Mouse (Mus musculus) cerebellum, adult 18-20 months (tissue): ENCODE results near the gene Ubp1.

Experiments used
- DNase-seq, 2 experiments: peaks; one replicate each; pipeline ENCODE4 v3.0.0; 2021

Gene Ubp1

DNA sequence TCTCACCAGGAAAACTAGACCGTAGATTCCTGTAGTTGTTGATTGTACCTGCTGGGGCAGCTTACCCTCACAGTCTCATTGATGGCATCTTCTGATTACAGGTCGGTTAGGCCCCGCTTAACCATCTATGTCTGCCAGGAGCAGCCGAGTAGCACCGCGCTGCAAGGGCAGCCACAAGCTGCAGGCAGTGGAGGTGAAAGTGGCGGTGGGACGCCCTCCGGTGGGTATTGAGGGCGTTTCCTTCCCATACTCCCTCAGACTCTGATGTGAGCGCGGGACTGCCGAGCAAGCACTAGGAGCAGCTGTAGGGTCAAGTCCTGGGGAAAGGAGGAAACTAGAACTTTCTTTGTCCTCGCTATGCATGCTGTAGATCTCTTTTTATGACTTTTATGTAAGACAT lies 39.3 kb downstream of the Ubp1 start:
- DNase-seq, result no peak

- DNase-seq, result no peak
Measured at GRCm38 (mm10) chr9:113971615-113972014, 40.9 kb downstream of the Ubp1 start.

GRCm38 (mm10) chr9:113973857-113974256 lies 43.1 kb downstream of the Ubp1 start:
- DNase-seq, result no peak

DNA sequence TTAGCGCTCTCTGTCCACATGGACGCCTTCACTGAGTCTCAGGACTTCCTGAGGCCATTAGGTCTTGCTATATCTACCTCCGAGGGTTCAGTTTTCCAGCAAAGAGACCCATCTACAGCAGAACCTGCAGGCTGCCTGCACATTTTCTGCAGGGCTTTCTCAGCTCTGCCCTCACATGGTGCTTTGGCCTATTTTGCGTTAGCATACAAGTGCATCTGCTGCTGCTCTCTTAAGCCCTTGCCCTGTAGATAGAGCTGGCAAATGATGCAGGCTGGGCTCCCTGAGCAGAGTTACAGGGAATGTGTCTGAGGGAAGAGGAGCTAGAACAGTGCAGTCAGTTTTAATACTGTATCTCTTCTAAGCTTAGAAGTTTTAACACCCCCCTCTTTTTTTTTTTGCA lies 44.2 kb downstream of the Ubp1 start:
- DNase-seq, result no peak

DNA sequence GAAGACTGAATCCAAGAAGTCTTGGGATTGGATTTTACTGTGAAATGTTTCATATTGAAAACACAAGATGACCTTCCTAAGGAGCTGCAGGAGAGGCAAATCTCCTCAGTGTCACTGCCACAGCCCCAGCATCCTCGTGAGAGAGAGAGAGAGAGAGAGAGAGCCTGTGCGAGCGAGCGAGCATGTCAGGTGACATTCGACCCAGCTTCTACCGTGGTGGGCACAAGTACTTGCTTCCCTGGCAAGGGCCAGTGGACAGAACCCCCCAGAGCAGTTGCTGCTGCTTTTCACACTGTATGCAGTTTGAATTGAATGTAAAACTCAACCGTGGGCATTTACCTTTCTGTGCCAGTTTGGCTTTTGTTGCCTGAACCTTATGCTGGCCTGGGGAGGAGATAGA lies 44.7 kb downstream of the Ubp1 start:
- DNase-seq, result no peak

DNA sequence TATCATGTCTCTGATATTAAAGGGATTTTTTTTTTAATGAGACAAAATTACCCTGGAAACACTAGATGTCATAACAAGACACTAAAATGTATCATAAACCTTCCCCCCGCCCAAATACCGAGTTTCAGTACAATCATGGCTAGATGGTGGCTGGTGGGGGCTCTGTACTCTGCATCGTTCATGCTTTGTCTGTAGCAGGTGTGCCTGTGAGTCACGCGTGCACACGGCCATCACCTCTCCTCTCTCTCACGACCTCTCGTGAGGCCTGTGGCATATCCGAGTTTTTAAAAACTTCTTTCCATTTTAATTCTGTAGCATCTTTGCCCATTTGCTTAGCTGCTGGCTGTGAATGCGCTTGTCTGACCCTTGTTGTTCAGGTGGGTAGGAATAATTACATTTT lies 45.5 kb downstream of the Ubp1 start:
- DNase-seq, result no peak

- DNase-seq, result no peak
Measured at GRCm38 (mm10) chr9:113977225-113977840, 46.6 kb downstream of the Ubp1 start.

DNA sequence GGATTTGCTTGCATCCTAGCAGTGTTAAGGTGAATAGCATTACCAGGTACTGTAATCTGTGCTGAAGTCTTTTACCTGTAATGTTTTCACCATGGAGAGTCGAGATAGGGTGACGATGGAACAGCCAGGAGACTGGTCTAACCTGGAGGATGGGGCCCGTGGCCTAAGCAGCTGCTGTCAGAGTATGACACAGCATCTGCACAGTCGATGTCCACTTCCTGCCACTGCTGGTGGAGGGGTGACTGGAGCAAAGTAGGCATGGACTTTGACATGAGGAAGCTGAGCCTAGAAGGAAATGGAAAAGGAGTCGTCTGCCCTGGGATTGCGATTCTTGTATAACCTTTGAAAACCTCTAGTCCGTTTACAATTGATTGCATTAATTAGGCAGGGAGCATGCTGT lies 47.9 kb downstream of the Ubp1 start:
- no peak for DNase-seq

- DNase-seq, result peak; percentile 44 to 46
Measured at GRCm38 (mm10) chr9:113979356-113979755, 48.6 kb downstream of the Ubp1 start.

DNA sequence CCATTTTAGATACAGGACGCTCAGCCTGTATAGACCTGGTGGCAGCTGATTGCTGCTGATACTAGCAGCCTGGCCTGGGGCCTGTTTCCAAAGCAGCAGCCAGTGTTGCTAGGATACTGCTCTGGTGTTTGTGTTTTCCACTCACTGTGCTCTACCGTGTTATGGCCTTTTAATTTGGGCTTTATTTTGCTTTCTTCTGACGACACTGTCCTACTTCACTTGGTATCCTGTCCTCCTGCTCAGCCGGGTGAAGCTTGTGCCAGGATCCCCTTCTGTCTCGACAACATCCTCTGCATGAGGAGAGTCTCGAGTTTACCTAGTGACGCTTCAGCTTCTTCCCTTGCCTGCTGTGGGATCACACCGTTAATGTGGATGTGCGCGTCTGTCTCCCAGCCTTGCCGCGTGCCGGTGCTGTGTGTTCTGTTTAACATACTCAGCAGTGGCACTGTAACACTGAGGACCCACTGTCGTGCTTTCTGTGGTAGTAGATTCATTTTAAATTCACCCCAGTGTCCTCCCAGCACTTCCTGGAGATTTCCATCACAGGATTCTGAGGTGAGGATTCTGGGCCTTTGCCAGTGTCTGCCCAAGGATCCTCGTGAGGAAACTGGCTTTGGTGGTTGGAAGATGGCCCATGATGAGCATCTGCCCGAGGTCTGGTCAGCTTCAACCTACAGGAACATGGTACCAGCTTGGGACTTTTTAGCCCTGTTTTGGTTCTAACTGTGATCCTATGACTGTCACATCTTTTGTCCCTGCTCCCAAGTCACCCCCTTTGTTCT lies 50.6 kb downstream of the Ubp1 start:
- peak; percentile 23 to 27 for DNase-seq

- no peak for DNase-seq
Measured at GRCm38 (mm10) chr9:113982451-113982850, 51.7 kb downstream of the Ubp1 start.

GRCm38 (mm10) chr9:113982883-113983670 lies 52.3 kb downstream of the Ubp1 start:
- no peak for DNase-seq

GRCm38 (mm10) chr9:113984946-113985620 lies 54.3 kb downstream of the Ubp1 start:
- no peak for DNase-seq

- DNase-seq, result peak; percentile 82 to 86
Measured at GRCm38 (mm10) chr9:113990547-113991248, 60.0 kb downstream of the Ubp1 start.

GRCm38 (mm10) chr9:113992810-113993209 lies 62.1 kb downstream of the Ubp1 start:
- DNase-seq, result no peak

GRCm38 (mm10) chr9:113998311-113998710 lies 67.6 kb downstream of the Ubp1 start:
- DNase-seq, result no peak

DNA sequence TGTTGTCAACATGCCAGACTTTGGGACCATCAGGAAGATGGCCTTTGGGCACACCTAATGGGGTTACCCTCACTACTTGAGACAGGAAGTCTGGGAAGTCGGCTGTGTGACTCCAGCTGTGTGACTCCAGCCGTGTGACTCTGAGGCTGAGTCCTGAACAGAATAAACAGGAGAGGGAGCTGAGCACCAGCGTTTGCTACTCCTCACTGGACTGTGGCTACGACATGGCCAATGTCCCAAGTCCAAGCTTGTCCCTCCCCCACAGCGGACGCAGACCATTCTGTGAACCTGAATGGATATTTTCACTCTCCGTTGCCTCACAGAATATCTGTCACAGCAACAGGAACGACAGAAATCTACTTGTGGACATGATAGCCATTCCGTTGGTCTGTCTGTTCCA lies 76.1 kb downstream of the Ubp1 start:
- no peak for DNase-seq

DNA sequence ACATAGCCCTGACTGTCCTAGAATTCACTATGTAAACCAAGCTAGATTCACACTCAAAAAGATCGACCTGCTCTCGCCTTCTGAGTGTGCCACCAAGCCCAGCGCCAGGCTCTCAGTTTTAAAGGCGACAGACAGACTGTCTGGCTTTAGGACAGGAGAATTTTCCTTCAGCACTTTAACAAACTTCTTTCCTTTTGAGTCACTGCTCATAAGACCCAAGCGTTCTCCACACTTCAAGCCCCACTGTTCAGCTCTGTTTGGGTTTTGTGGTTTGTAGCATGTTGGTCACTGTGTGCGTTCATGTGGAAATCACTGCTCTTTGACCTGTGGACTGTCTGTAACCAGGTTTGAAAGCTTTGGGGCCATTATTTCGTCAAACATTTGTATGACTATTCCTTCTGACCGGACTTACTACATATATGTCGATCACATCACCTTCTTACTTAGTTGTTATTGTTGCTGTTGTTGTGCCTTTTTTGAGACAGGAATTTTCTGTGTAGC lies 77.2 kb downstream of the Ubp1 start:
- DNase-seq, result no peak

GRCm38 (mm10) chr9:114009526-114009925 lies 78.8 kb downstream of the Ubp1 start:
- DNase-seq, result no peak

DNA sequence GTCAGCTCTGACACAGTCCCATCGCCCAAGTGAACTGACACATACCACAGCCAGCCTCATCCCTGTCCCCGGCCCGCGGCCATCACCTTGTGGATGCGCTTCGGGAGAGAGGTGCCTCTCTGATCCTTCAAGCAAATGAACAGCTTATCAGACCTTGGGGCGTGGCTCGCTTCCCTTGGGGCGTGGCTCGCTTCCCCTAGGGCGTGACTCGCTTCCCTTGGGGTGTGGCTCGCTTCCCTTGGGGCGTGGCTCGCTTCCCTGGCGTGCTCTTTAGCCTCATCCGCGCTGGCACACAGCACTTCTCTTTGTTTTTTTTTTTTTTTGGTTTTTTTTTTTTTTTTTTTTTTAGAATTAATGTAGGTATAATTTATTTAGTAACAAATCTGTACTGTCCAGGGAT lies 80.5 kb downstream of the Ubp1 start:
- DNase-seq, result no peak

GRCm38 (mm10) chr9:114014034-114014433 lies 83.3 kb downstream of the Ubp1 start:
- DNase-seq, result no peak

DNA sequence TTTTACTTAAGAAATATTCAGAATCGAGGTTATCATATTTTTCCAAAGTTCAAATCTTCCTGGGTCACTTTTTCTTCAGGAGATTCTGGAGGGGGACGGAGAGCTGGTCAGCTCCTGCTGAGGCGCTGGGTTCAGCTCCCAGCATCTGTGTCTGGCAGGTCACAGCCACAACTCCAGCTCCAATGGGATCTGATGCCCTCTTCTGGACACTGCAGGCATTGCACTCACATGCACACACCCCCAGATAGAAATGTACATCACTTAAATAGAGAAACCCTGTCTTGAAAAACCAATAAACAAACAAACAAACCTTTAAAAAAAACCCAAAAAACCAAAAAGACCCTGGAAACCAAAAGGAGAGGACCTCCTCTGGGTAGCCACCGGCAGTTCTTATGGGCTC lies 85.0 kb downstream of the Ubp1 start:
- no peak for DNase-seq
